Mouse (Mus musculus) liver, embryonic 15.5 days (tissue): ENCODE measurements at regions not wholly inside any gene's neighbourhood (a gene's known extent, or its start where the extent isn't known, plus 50 kb on each side); places are given as distances from the start of the nearest gene placed in this dataset.

Experiments
- ATAC-seq: fragments of 200-750 bp; cut with Nextera tagmentation; 2 replicates; pipeline ENCODE4 v1.8.0; 2017; ENCODE audit warnings: moderate number of reproducible peaks, mild to moderate bottlenecking, moderate library complexity; ENCODE audit not compliant: insufficient read depth
- H3K27ac ChIP-seq: fragments of 300-500 bp; sonication (generic); replicated peaks from 2 replicates; pipeline ENCODE4 v1.5.1; 2015; ENCODE audit warnings: mild to moderate bottlenecking, inconsistent platforms
- H3K27me3 ChIP-seq: fragments of 300-500 bp; sonication (generic); 2 replicates; pipeline ENCODE4 v1.6.1; 2015; ENCODE audit warnings: mild to moderate bottlenecking, inconsistent platforms
- H3K36me3 ChIP-seq: fragments of 300-500 bp; sonication (generic); replicated peaks from 2 replicates; pipeline ENCODE4 v1.6.1; 2015; ENCODE audit warnings: moderate library complexity, mild to moderate bottlenecking, inconsistent platforms
- H3K4me1 ChIP-seq: fragments of 300-500 bp; sonication (generic); replicated peaks from 2 replicates; pipeline ENCODE4 v1.6.1; 2015; ENCODE audit warnings: inconsistent platforms
- H3K4me2 ChIP-seq: fragments of 300-500 bp; sonication (generic); 2 replicates; pipeline ENCODE4 v1.6.1; 2015; ENCODE audit warnings: moderate library complexity, mild to moderate bottlenecking, inconsistent platforms
- H3K4me3 ChIP-seq: fragments of 300-500 bp; sonication (generic); replicated peaks from 2 replicates; pipeline ENCODE4 v1.5.1; 2015; ENCODE audit warnings: mild to moderate bottlenecking, inconsistent platforms
- H3K9ac ChIP-seq: fragments of 300-500 bp; sonication (generic); 2 replicates; pipeline ENCODE4 v1.6.1; 2015; ENCODE audit warnings: moderate library complexity, mild to moderate bottlenecking, inconsistent platforms
- H3K9me3 ChIP-seq: fragments of 300-500 bp; sonication (generic); replicated peaks from 2 replicates; pipeline ENCODE4 v1.6.1; 2016; ENCODE audit warnings: inconsistent platforms
- WGBS: fragments of 180-500 bp; shearing (Covaris S2); methylation state at CpG from one replicate; pipeline ENCODE4 v1.1.7; 2015; ENCODE audit warnings: mixed read lengths; ENCODE audit not compliant: insufficient replicate concordance; 5-methylcytosine and 5-hydroxymethylcytosine counted together

DNA sequence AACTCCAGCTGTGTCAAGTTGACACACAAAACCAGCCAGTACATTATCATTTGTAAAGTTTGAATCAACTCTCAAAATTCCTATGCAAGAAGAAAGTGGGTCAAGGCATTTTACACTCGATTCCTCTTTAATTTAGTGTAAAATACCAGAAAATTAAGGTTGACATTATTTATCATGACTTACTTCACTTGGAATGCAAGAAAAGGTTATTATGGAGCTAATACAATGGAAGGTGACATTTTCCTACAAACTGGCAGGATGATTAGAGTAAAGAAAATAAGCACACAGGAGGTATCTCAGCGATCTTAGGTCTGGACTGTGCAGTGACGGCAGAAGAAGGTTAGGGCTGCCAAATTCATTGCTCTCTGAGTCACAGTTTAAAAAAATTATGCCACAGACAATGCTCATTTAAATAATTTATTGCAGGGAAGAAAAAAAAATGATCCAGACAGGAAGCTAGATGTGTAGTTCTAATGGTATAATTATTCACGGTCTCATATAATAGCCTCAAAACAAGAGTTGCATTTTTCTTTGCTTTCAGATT lies 405.2 kb downstream of the Hace1 start:
- WGBS: 60% methylated on average over 4 of the region's 4 CpGs
- H3K4me3 ChIP-seq: no peak overlapping the region
- ATAC-seq: no peak
- no peak overlapping the region for H3K27ac ChIP-seq
- H3K4me2 ChIP-seq: no peak overlapping the region
- H3K27me3 ChIP-seq: no peaks in the 10 kb centered on the region
- no peaks in the 10 kb centered on the region for H3K36me3 ChIP-seq
- H3K4me1 ChIP-seq: no peaks in the 10 kb centered on the region
- no peaks in the 10 kb centered on the region for H3K9me3 ChIP-seq
- H3K9ac ChIP-seq: no peak overlapping the region

DNA sequence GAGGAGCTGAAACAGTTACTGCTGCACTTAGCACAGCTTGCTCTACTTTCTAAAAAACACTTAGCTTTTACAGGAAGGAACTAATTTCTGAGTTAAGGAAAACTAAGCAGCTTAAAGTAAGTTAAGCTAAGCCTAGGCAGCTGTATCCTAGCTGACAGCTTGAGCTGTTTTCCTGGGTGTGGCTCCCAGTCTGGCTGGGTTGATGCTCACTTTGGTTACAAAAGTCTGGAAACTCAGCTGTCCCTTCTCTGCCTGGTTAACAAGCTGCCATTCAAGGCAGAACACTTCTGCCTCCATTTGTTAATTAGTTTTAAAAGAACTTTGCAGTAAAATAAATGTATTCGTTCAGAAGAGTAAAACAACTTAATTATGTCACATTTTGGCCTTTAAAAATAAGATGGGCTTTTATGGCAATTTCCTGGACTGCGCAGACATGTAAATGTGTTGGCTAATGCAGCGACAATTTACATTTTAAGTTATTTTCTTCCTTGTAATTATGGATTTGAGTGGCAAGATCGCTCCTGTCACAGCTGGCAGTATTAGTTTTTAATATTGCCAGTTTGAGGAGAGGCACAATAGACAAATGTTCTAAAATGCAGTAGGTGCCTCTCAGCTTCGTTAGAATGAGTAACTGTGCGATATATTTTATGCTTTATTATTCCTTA lies 406.2 kb downstream of the Hace1 start:
- H3K27ac ChIP-seq: no peak overlapping the region
- no peaks in the 10 kb centered on the region for H3K27me3 ChIP-seq
- no peaks in the 10 kb centered on the region for H3K9me3 ChIP-seq
- no peaks in the 10 kb centered on the region for H3K4me1 ChIP-seq
- no peak overlapping the region for H3K4me3 ChIP-seq
- H3K36me3 ChIP-seq: no peaks in the 10 kb centered on the region
- no peak overlapping the region for H3K4me2 ChIP-seq
- H3K9ac ChIP-seq: no peak overlapping the region
- no peak for ATAC-seq
- WGBS: 62% methylated on average over 6 of the region's 6 CpGs

DNA sequence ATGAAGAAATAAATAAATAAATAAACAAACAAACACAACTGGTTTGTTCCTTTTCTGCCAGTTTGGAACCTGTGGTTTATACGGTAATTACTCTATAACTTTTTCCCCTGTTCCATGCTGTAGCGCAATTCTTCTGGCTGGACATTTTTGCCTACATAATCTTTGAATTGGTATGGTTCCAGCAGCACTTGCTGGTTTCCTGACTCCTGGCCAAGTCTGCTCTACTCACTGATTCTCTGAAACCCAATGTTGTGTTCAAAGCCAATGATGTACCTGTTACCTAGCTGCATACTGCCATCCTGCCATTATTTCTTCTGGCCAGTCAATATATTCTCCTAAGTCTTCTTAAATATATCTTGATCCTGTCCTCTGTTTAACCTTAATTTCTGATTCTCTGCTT lies 408.7 kb downstream of the Hace1 start:
- ATAC-seq: no peak
- no peak overlapping the region for H3K4me3 ChIP-seq
- WGBS: 72% methylated on average over 2 of the region's 2 CpGs
- H3K9ac ChIP-seq: no peak overlapping the region
- no peak overlapping the region for H3K4me2 ChIP-seq
- H3K9me3 ChIP-seq: no peaks in the 10 kb centered on the region
- no peaks in the 10 kb centered on the region for H3K36me3 ChIP-seq
- H3K4me1 ChIP-seq: no peaks in the 10 kb centered on the region
- H3K27me3 ChIP-seq: no peaks in the 10 kb centered on the region
- no peak overlapping the region for H3K27ac ChIP-seq

DNA sequence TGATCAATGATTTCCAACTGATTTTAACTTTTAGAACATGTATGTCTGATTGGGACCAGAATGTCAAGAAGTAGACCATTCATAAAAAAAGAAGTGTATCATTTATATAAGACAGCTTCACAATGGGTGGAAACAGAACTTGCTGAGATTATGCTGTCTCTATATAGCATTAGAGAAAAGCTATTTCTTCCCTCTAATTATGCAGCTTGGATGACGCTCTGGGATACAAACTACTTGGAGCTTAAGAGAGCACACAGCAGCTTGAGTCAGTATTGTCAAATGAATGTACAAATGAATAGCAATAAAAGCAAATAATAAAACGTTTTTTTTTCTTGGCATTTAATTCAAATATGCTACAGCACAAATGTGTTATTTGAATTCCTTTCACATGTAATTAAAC lies 428.7 kb downstream of the Hace1 start:
- H3K27me3 ChIP-seq: no peaks in the 10 kb centered on the region
- no peaks in the 10 kb centered on the region for H3K36me3 ChIP-seq
- no peaks in the 10 kb centered on the region for H3K4me1 ChIP-seq
- no peaks in the 10 kb centered on the region for H3K9me3 ChIP-seq
- no peak overlapping the region for H3K27ac ChIP-seq
- H3K4me3 ChIP-seq: no peak overlapping the region
- ATAC-seq: no peak
- no peak overlapping the region for H3K9ac ChIP-seq
- WGBS: 40% methylated on average over 2 of the region's 2 CpGs
- H3K4me2 ChIP-seq: no peak overlapping the region

DNA sequence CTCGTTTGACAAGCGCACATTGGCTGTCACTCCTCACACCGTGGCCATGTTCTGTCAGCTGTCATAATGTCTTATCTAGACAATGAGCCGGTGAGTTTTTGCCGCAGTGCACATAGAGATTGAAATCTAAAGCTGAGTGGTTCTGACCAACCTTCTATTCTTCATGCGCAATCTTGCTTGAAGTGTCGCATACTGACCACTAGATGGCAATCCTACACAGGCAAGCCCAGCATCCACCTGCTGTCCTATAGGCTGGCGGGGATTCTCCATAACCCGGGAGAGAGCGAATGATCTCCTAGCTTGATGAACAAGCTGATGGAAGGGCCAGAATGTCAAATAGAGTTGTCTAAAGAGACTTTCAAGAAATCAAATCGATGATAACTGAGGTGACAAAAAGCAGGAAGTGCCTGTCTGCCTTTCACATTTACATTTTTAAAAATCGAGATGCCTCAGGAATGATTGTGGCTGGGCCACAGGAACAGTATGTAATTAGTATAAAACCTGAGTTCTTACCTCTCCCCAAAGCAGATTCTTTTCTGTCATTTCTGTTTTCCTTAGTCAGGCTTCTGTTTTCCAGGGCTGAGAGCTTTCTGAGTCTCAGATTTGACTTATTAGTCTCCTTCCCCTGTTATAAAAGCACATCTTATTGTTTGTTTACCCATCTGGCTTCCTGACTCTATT lies 434.4 kb downstream of the Hace1 start:
- Histone ChIP-seq H3K4me1 (no peaks in the 10 kb centered on the region), H3K27ac (no peak overlapping the region), H3K4me2 (no peak overlapping the region), H3K9me3 (no peaks in the 10 kb centered on the region), H3K36me3 (no peaks in the 10 kb centered on the region), H3K9ac (no peak overlapping the region), H3K4me3 (no peak overlapping the region), H3K27me3 (no peaks in the 10 kb centered on the region)
- WGBS: 19% methylated on average over 12 of the region's 12 CpGs
- ATAC-seq: no peak

DNA sequence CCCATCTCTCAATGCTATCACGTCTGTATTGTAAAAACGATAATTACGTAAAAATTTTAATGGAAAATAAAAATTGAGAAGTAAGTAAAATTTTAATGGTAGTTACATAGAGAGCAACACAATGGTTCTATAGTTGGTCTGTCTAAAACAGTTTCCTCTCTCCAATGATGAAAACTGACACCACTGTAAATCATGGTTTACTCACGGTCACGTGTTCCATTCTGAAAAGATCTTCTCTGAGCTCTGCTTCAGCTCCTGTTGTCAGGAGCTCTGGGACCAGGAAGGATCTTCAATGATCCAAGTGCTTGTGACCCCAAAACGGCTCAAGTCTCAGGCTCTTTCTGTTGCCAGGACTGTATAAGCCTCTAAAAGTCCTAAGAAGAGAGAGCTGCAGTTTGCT lies 435.0 kb downstream of the Hace1 start:
- Histone ChIP-seq H3K9ac (no peak overlapping the region), H3K4me3 (no peak overlapping the region), H3K27me3 (no peaks in the 10 kb centered on the region), H3K4me1 (no peaks in the 10 kb centered on the region), H3K36me3 (no peaks in the 10 kb centered on the region), H3K27ac (no peak overlapping the region), H3K9me3 (no peaks in the 10 kb centered on the region), H3K4me2 (no peak overlapping the region)
- WGBS: 49% methylated on average over 6 of the region's 6 CpGs
- ATAC-seq: no peak

DNA sequence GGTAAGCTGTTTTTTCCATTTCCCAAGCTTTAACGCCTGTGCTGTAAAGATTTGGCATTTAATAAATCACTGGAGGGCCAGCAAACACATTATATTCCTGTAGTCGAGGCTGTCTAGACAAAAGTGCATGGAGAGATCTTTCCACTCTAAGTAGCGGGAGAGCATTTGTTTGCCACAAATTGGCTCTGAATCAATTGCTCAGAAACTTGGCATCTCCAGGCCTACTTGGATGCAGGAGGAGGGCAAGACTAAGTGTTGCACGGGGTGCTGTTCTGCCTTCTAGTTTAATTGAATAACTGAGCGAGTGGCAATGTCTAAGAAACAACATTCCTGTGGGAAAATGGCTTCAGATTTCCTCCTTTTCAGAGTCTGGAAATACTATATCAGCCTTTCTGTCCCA lies 438.7 kb downstream of the Hace1 start:
- 49% methylated on average over 5 of the region's 5 CpGs for WGBS
- Histone ChIP-seq H3K9ac (no peak overlapping the region), H3K27ac (no peak overlapping the region), H3K27me3 (no peaks in the 10 kb centered on the region), H3K4me2 (no peak overlapping the region), H3K4me3 (no peak overlapping the region), H3K4me1 (no peaks in the 10 kb centered on the region), H3K36me3 (no peaks in the 10 kb centered on the region), H3K9me3 (no peaks in the 10 kb centered on the region)
- no peak for ATAC-seq

DNA sequence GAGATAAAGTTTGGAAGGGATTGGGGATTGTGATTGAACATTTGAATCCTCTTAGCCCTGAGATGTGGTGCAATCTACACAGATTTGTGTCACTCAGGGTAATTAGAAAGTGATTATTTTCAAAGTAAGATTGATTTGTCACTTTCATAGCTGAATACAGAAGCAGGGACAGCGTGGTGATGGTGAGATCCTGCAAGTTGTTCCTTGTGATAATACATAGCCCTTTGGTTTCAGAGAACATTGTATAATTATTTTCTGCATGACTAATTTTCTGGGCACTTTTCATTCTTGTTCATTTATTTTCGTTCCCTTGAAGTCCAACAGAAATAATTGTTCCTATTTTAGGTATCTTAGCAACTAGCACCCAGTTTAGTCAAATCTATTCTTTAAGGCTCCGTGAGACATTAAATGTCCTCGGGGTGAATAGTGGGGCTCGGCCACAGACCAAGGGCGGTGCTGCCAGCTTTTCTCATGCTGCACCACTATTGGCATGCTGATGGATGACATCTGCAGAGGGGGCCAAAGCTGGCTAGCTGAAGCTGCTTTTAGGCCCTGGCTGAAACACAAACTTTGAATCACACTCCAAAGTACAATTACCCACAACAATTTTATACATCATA lies 468.0 kb downstream of the Hace1 start:
- no peaks in the 10 kb centered on the region for H3K36me3 ChIP-seq
- H3K4me2 ChIP-seq: no peak overlapping the region
- ATAC-seq: no peak
- H3K9ac ChIP-seq: no peak overlapping the region
- no peaks in the 10 kb centered on the region for H3K27me3 ChIP-seq
- H3K4me3 ChIP-seq: no peak overlapping the region
- 57% methylated on average over 6 of the region's 6 CpGs for WGBS
- no peaks in the 10 kb centered on the region for H3K9me3 ChIP-seq
- no peak overlapping the region for H3K27ac ChIP-seq
- no peaks in the 10 kb centered on the region for H3K4me1 ChIP-seq

DNA sequence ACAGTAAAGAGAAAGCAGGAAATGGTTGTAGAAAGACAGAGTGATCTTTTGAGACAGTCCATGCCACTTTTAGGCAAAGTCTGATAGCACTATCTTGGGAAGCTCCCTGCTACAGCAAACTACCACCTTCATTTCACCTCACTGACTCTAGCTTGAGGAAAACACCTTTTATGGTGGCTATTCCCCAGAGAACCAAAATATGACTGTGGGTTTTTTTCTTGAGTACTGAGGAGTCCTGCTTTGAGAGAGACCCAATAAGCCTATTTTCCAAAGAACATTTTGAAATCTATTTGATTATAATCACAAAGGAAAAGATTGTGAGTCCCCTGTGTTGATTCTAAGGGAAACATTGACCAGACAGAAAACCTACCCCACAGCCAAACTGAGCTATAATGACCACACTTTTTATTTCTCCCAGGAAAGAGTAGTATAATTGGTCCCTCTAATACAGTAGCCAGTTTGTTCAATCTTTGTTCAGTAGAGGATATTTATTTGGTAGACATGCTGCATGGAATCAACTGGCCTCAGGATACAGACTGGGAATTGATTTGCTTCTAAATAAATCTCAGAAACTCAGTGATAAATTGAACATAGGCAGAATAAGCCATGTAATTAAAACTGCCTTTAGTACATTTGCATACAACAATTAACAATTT lies 468.6 kb downstream of the Hace1 start:
- Histone ChIP-seq H3K9me3 (no peaks in the 10 kb centered on the region), H3K27me3 (no peaks in the 10 kb centered on the region), H3K36me3 (no peaks in the 10 kb centered on the region), H3K4me3 (no peak overlapping the region), H3K9ac (no peak overlapping the region), H3K4me2 (no peak overlapping the region), H3K4me1 (no peaks in the 10 kb centered on the region), H3K27ac (no peak overlapping the region)
- no peak for ATAC-seq

DNA sequence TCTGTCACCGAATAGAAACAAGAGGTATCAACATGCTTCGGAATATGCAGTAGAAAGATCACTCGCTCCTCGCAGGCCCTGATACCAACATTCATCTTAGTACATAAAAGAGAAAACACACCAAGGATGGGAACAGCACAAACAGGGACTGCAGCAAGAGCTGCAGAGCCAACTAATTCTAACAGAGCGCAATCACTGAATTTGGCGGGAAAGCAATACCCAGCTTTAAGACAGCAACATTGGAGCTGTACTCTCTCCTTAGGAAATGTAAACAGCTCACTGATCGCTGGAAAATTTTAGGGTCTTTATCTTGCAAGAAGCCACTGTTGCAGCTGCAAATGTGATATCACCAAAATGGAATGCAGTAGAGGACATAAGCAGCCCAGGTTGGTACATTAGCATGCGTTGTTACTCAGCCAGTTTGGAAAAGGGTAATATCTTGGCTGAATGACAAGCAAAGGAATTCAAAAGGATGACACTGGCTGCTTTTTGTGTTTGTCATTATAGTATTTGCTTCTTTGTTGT lies 469.3 kb downstream of the Hace1 start:
- no peaks in the 10 kb centered on the region for H3K9me3 ChIP-seq
- H3K4me3 ChIP-seq: no peak overlapping the region
- H3K36me3 ChIP-seq: no peaks in the 10 kb centered on the region
- H3K4me2 ChIP-seq: no peak overlapping the region
- H3K27me3 ChIP-seq: no peaks in the 10 kb centered on the region
- H3K27ac ChIP-seq: no peak overlapping the region
- H3K9ac ChIP-seq: no peak overlapping the region
- 60% methylated on average over 8 of the region's 8 CpGs for WGBS
- H3K4me1 ChIP-seq: no peaks in the 10 kb centered on the region
- no peak for ATAC-seq

DNA sequence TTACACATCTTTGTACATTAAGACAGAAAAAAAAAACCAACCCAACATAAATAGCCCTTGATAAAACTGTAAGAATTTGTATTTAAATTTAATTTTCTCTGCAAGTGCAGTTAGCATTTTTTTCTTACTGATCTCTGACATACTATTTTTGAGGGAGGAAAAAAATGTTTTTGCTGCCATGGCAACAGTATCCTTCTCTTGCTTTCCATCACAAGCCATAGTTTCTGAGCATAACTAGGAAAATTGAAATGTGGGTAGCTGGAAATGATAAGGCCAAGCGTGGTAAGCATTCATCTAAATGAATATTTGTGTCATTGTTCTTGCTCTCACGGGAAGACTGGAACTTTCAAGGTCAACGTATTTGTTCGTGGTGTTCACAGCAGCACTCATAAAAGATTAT lies 470.0 kb downstream of the Hace1 start:
- WGBS: 51% methylated on average over 4 of the region's 4 CpGs
- Histone ChIP-seq H3K36me3 (no peaks in the 10 kb centered on the region), H3K27me3 (no peaks in the 10 kb centered on the region), H3K4me1 (no peaks in the 10 kb centered on the region), H3K4me3 (no peak overlapping the region), H3K9ac (no peak overlapping the region), H3K9me3 (no peaks in the 10 kb centered on the region), H3K4me2 (no peak overlapping the region), H3K27ac (no peak overlapping the region)
- ATAC-seq: no peak
